28 mouse cellular contexts compared by ENCODE assay signal in genomic region chr10:119917995-119918394, GRCm38 (mm10).
DNase-seq lines count a peak whose midpoint lies in the region; ATAC-seq lines count a peak whose summit lies in the region.
"Had no signal": no experiment of that assay in that cellular context is flagged by ENCODE, and none has a peak within 500 bp of the region (broad histone marks: within the 10 kb centered on the region; RNA-seq: fewer than 3 reads in every experiment).

No protein-coding gene starts in this region.

- no peaks in the 10 kb centered on the region for H3K36me3 ChIP-seq in midbrain, embryonic 13.5 days
- no peaks in the 10 kb centered on the region for H3K36me3 ChIP-seq in midbrain, embryonic 10.5 days
- H3K36me3 ChIP-seq in neural tube, embryonic 14.5 days (ENCODE audit: control insufficient read depth, insufficient read depth, low read length), result no peaks in the 10 kb centered on the region
- H3K36me3 ChIP-seq: G1E; limb, embryonic 12.5 days; liver, embryonic 15.5 days; midbrain, embryonic 12.5 days had no signal

- H3K27me3 ChIP-seq in midbrain, embryonic 13.5 days, result no peaks in the 10 kb centered on the region
- no peaks in the 10 kb centered on the region for H3K27me3 ChIP-seq in midbrain, embryonic 10.5 days (ENCODE audit: low read depth, poor library complexity, severe bottlenecking)
- H3K27me3 ChIP-seq in neural tube, embryonic 14.5 days (ENCODE audit: control insufficient read depth, insufficient read depth, low read length), result no peaks in the 10 kb centered on the region
- H3K27me3 ChIP-seq: forebrain, embryonic 13.5 days; limb, embryonic 12.5 days; liver, embryonic 15.5 days; midbrain, embryonic 12.5 days; Patski had no signal

- H3K4me3 ChIP-seq in midbrain, embryonic 13.5 days (replicated peaks), result no peak overlapping the region
- H3K4me3 ChIP-seq in midbrain, embryonic 10.5 days, result no peak overlapping the region
- H3K4me3 ChIP-seq in neural tube, embryonic 14.5 days (ENCODE audit: low read depth, low read length), result no peak overlapping the region
- H3K4me3 ChIP-seq: forebrain, embryonic 13.5 days; left cerebral cortex, adult 2 months; limb, embryonic 12.5 days; liver, embryonic 15.5 days; midbrain, embryonic 12.5 days; myocyte had no signal

- DNase-seq in heart, adult 11 months, result peak; percentile 79
- DNase-seq in heart, adult 9 months (ENCODE audit: low spot score in 2 of 2), result no peak
- DNase-seq in midbrain, embryonic 10.5 days (ENCODE audit: low spot score), result no peak
- DNase-seq in MN1 (ENCODE audit: low spot score), result peak; percentile 41
- no peak for DNase-seq in layer of hippocampus, postnatal 36 days
- DNase-seq: adrenal gland, postnatal 14 days; cerebellum, adult 8-10 months; cerebellum, postnatal 25 days; gastrocnemius, postnatal 10 days; heart, postnatal 36 days; kidney, adult 11 months; kidney, postnatal 14 days; layer of hippocampus, adult 9-11 months; lung, embryonic 14.5 days; lung, postnatal 14 days; thymus, postnatal 4 days had no signal

- 81% methylated on average over 9 of the region's 9 CpGs for WGBS in midbrain, embryonic 13.5 days
- 89% methylated on average over 9 of the region's 9 CpGs for WGBS in midbrain, embryonic 10.5 days
- WGBS in neural tube, embryonic 14.5 days, result 55% methylated on average over 9 of the region's 9 CpGs

- no peaks in the 10 kb centered on the region for H3K9me3 ChIP-seq in midbrain, embryonic 13.5 days
- no peaks in the 10 kb centered on the region for H3K9me3 ChIP-seq in midbrain, embryonic 10.5 days (replicated peaks)
- H3K9me3 ChIP-seq in neural tube, embryonic 14.5 days (ENCODE audit: control insufficient read depth, low read length), result no peaks in the 10 kb centered on the region
- H3K9me3 ChIP-seq: forebrain, embryonic 13.5 days; limb, embryonic 12.5 days; liver, embryonic 15.5 days; midbrain, embryonic 12.5 days had no signal

- no peak for ATAC-seq in midbrain, embryonic 13.5 days
- ATAC-seq in neural tube, embryonic 14.5 days (ENCODE audit: low read depth), result peak; percentile 28; the same call in 1 of the 2 replicates
- ATAC-seq: forebrain, embryonic 13.5 days; inflammation-experienced regulatory T-cells, adult 6 months; Patski had no signal

- peak overlapping the region; percentile 30; the same call in 1 of the 2 replicates for H3K27ac ChIP-seq in midbrain, embryonic 13.5 days
- H3K27ac ChIP-seq in midbrain, embryonic 10.5 days (replicated peaks), result no peak overlapping the region
- no peak overlapping the region for H3K27ac ChIP-seq in neural tube, embryonic 14.5 days (ENCODE audit: low read depth, low read length)
- H3K27ac ChIP-seq: forebrain, embryonic 13.5 days; left cerebral cortex, adult 2 months; limb, embryonic 12.5 days; liver, embryonic 15.5 days; midbrain, embryonic 12.5 days had no signal

- 0 out of 2 replicates have a peak, but pooled peaks cover 6% of the 10 kb centered on the region for H3K4me1 ChIP-seq in midbrain, embryonic 13.5 days (replicated peaks)
- no peaks in the 10 kb centered on the region for H3K4me1 ChIP-seq in midbrain, embryonic 10.5 days
- no peaks in the 10 kb centered on the region; the same call in 1 of the 2 replicates for H3K4me1 ChIP-seq in neural tube, embryonic 14.5 days (ENCODE audit: control insufficient read depth, insufficient read depth, low read length)
- H3K4me1 ChIP-seq: forebrain, embryonic 13.5 days; limb, embryonic 12.5 days; liver, embryonic 15.5 days; midbrain, embryonic 12.5 days had no signal

- no peak overlapping the region for H3K4me2 ChIP-seq in midbrain, embryonic 13.5 days (replicated peaks)
- no peak overlapping the region for H3K4me2 ChIP-seq in neural tube, embryonic 14.5 days (ENCODE audit: low read depth, low read length)
- H3K4me2 ChIP-seq: forebrain, embryonic 13.5 days; heart, embryonic 11.5 days; limb, embryonic 12.5 days; liver, embryonic 15.5 days; lung, embryonic 14.5 days; midbrain, embryonic 12.5 days had no signal

- H3K9ac ChIP-seq in midbrain, embryonic 13.5 days (replicated peaks), result no peak overlapping the region
- no peak overlapping the region for H3K9ac ChIP-seq in neural tube, embryonic 14.5 days (replicated peaks; ENCODE audit: low read depth, low read length)
- H3K9ac ChIP-seq: forebrain, embryonic 13.5 days; limb, embryonic 12.5 days; liver, embryonic 15.5 days; lung, embryonic 14.5 days; midbrain, embryonic 12.5 days had no signal

Comparison
In these comparisons a context has a peak if more than half of its experiments do, and no peak if none do; other contexts are left out.
1. DNase-seq: peak in heart, adult 11 months (single experiment) and MN1 (single experiment); none in heart, adult 9 months (0 of 2), midbrain, embryonic 10.5 days (single experiment) and layer of hippocampus, postnatal 36 days (0 of 2).